In genomic region chr11:61356600-61356999, GRCm38 (mm10) we compare ENCODE assay signal across 16 mouse cellular contexts. TPM values are rescaled to one million over a fixed set of nuclear protein-coding genes. Genes with fewer than 3 reads are reported as not detected.
"Had no signal": no experiment of that assay in that cellular context is flagged by ENCODE, and none has a peak within 500 bp of the region (broad histone marks: within the 10 kb centered on the region; RNA-seq: fewer than 3 reads in every experiment).

No protein-coding gene starts in this region.

- H3K9ac ChIP-seq: hindbrain, embryonic 12.5 days; liver, embryonic 15.5 days; midbrain, embryonic 12.5 days; neural tube, embryonic 13.5 days; stomach, embryonic 15.5 days had no signal

- DNase-seq: left cerebral cortex, postnatal 4 days; retina, postnatal 1 day; right cerebral cortex, postnatal 14 days; thymus, adult 2 months; thymus, postnatal 25 days had no signal

- H3K4me2 ChIP-seq: hindbrain, embryonic 12.5 days; liver, embryonic 11.5 days; liver, embryonic 15.5 days; midbrain, embryonic 12.5 days; neural tube, embryonic 13.5 days; stomach, embryonic 15.5 days had no signal

- H3K9me3 ChIP-seq: hindbrain, embryonic 12.5 days; liver, embryonic 15.5 days; midbrain, embryonic 12.5 days; neural tube, embryonic 13.5 days; stomach, embryonic 15.5 days had no signal

- H3K27ac ChIP-seq: hindbrain, embryonic 12.5 days; hindbrain, postnatal 0 days; kidney, postnatal 0 days; liver, embryonic 15.5 days; midbrain, embryonic 12.5 days; neural tube, embryonic 13.5 days; stomach, embryonic 15.5 days had no signal

- H3K27me3 ChIP-seq: hindbrain, embryonic 12.5 days; liver, embryonic 15.5 days; midbrain, embryonic 12.5 days; neural tube, embryonic 13.5 days; stomach, embryonic 15.5 days had no signal

- H3K4me3 ChIP-seq: hindbrain, embryonic 12.5 days; liver, embryonic 15.5 days; midbrain, embryonic 12.5 days; neural tube, embryonic 13.5 days; stomach, embryonic 15.5 days had no signal

- H3K36me3 ChIP-seq: hindbrain, embryonic 12.5 days; liver, embryonic 15.5 days; midbrain, embryonic 12.5 days; neural tube, embryonic 13.5 days; stomach, embryonic 15.5 days had no signal

- H3K4me1 ChIP-seq: hindbrain, embryonic 12.5 days; neural tube, embryonic 13.5 days; stomach, embryonic 15.5 days had no signal

- ATAC-seq: hindbrain, postnatal 0 days; midbrain, embryonic 16.5 days had no signal

RNA-seq across cellular contexts. Expression of gene Slc47a2, which starts 13.9 kb away (rescaled TPM):
- polyA plus RNA-seq: hindbrain, embryonic 12.5 days; intestine, embryonic 14.5 days; midbrain, embryonic 12.5 days; midbrain, embryonic 16.5 days; neural tube, embryonic 13.5 days; spleen, adult 2 months; stomach, embryonic 15.5 days had no signal

RNA-seq across cellular contexts. Expression of gene Slc47a1, which starts 21.5 kb away (rescaled TPM):
- polyA plus RNA-seq: midbrain, embryonic 12.5 days; neural tube, embryonic 13.5 days had no signal
